Mouse (Mus musculus) left cerebral cortex, adult 9 months (tissue): ENCODE data around the gene Rffl.
"Not testable (repeated sequence)": the region's sequence is repeated elsewhere in the genome, so short reads cannot be mapped to it uniquely, and the experiment has no call there.

Experiments
- DNase-seq, 2 experiments: peaks; one replicate each; pipeline ENCODE4 v3.0.0; 2022; ENCODE audit warnings: low spot score in 2 of 2

Gene Rffl

DNA sequence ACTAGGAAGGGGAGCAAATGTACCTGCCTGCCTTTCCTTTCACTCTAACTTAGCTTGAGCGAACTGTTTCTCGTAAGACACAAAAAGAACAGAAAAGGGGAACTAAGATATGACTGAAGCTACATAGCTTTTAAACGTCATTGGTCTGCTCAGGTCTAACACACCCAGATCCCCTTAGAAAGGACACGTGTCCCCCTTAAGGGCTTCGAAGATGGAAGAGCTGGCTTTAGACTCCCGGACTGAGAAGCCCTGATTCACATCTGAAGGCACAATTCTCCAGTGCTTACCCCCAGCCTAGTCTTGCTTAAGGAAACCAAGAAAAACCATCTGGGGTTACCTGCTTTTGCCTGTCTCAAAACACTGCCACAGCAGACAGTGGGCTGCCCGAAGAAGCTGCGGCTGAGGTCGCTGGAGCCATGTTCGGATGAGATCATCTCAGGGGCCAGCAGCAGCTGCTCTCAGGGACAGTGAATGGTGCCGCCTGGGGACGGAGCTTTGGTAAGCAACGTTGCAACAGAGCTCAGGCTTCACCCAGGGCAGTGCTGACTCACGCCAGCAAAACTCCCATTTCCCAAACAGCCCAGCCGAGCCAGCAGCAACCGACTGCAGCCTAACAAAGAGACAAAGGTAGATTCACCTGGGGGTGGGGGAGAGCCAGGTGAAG lies 25.5 kb downstream of the Rffl start:
- peak in 1 of 2 experiments; percentile 67 for DNase-seq

DNA sequence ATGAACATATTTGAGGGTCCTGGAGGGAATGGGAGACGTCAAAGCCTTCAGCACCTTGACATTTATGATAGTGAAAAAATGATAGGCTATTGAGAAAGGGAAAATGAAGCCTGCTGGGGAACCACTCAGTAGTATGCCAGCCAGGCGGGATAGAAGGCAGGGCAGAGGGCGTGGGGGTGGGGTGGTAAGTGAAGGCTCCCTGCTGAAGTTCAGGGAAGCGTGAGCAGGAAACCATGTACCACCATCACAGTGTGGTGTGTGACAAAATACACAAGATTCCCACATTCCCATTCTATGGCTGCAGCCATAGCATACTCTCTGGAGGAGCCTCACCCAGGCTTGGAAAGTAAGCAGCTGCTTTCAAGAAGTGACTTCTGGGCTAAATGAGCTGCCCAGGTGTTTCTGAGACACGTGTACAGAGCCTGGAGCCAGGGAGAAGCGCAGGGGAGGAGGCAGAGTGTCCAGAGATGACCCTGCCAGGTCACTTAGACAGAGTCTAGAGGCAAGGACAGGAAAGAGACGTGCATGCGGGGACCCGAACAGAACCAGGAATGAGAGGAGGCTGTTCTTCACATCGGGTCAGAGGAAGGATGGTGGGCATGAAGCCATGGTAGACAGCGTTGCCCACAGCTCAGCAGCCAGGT lies 26.1 kb downstream of the Rffl start:
- no peak for DNase-seq

DNA sequence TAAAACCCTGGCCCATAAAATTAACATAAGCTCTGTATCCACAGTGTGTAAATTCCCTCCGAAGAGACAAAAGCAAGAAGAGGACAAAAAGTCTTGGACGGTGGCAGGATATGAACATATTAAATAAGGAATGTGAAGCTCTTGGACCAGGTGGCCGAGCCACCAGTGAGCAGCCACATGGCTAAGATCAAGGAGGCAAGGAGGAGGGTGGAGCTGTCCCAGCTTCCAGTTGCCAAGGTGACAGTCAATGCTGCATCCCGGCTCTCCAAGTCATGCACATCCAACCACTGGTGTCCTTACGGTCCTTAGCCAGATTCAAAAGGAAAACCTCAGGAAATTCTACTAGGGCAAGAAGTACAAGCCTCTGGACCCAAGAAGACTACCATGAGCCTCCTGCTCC lies 32.5 kb downstream of the Rffl start:
- no peak for DNase-seq

DNA sequence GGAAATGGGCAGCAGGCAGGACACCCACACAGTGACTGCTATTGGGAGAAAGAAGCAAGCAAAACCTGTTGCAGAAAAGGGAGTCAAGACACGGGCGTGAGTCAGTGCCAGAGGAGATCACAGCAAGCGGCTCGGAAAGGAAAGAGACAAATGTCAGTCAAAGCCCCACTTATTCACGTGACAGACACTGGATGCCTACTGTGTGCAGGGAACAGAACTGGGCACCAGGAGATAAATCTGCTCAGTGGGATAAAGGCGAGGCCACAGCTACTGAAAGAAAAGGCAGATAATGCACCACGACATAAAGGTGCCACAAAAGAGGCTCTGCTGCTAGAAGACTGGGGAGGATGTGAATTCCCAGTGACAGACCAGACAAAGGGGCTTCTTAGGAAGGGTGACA lies 33.2 kb downstream of the Rffl start:
- no peak for DNase-seq

DNA sequence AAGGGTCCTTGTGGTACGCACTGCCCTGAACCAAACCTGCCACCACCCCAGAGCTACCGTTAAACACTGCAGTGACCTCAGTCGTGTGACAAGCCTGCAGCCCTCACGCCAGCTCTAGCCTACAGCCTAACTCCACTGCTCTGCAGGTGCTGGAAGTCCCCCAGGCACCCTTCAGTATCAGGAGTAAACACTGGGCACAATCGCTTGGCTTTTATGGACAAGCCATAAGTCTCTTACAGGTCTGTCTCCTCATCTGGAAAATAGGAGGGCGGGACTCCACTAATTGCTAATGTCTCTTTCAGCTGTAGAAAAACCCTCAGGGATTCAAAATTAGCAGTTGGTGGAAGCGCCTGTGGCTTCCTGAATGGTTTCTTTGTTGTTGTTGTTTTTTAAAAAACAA lies 33.8 kb downstream of the Rffl start:
- DNase-seq: no peak

DNA sequence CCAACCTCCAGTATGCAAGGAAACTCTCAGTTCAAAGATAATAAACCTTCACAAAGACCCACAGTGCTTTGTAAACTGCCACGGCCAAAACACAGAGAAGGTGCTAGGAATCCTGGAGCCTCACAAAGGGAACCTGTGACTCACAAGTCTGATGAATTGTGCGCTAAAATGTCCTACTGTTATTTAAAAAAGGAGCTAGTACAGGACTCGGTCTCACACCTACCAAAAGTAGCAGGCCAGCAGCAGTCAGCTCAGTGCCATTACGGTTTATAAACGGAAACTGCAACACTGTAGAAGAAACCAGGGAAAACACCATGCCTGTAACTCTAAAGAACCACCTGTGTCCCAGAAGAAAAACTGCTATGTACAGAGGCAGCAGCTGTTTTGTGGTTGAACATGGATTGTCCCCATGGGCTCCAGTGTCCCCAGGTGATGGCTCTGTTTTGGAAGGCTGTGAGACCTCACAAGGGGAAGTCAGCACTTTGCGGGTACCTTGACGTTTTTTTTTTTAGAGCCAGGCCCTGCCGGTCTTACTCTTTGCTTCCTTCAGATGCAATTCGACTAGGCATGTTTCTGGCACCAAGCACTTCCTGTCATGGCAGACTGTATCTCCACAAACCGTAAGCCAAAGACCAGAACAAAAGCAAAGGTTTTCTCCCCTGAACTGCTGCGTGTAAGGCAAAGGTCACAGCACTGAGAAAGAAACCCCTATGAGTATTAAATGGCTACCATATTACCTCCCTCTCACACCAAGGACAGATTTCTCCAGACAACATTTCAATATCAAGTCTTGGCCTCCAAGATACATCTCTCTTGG lies 35.2 kb downstream of the Rffl start:
- no peak for DNase-seq

DNA sequence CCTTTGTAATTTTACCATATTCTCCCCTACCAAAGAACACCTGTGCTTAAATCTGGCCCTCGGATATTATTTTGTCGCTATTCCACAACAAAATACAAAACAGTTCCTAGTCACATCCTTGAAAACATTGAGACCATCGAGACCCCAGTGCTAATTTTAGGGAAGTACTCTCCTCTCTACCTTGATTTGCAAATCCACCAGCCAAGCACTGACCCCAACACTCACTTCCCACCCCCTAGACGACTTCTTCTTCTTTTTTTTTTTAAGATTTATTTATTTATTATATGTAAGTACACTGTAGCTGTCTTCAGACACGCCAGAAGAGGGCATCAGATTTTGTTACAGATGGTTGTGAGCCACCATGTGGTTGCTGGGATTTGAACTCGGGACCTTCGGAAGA lies 36.7 kb downstream of the Rffl start:
- not testable (repeated sequence) for DNase-seq

DNA sequence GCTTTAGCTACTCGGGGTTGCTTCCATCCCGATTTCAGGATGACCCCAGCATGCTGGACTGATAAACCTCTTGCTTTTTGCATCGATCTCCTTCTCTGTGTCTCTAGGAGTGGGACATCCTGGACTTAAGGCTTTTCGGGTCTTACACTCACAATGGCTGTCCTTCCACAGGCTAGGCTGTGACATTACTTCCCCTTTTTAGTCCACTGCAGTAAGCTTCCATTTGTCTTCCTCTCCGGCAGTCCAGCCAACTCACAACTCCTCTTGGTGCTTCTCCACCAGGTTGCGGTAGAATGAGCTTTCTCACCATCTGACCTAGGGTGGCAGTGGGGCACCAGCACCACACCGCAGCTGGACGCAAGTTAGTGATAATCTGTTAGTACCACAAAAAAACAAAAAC lies 37.1 kb downstream of the Rffl start:
- DNase-seq: no peak

DNA sequence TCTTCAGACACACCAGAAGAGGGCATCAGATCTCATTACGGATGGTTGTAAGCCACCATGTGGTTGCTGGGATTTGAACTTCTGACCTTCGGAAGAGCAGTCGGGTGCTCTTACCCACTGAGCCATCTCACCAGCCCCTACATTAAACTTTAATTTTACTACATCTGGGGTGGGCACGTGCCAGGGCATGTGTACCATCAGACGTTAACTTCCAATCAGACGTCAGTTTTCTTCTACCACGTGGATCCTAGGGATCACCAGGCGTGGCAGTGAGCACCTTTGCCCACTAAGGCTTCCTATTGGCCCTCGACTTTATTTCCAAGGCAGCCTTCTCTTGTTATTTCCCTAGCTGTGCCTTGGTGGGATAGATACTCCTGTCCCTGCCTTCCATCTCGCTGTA lies 38.6 kb downstream of the Rffl start:
- not testable (repeated sequence) for DNase-seq

DNA sequence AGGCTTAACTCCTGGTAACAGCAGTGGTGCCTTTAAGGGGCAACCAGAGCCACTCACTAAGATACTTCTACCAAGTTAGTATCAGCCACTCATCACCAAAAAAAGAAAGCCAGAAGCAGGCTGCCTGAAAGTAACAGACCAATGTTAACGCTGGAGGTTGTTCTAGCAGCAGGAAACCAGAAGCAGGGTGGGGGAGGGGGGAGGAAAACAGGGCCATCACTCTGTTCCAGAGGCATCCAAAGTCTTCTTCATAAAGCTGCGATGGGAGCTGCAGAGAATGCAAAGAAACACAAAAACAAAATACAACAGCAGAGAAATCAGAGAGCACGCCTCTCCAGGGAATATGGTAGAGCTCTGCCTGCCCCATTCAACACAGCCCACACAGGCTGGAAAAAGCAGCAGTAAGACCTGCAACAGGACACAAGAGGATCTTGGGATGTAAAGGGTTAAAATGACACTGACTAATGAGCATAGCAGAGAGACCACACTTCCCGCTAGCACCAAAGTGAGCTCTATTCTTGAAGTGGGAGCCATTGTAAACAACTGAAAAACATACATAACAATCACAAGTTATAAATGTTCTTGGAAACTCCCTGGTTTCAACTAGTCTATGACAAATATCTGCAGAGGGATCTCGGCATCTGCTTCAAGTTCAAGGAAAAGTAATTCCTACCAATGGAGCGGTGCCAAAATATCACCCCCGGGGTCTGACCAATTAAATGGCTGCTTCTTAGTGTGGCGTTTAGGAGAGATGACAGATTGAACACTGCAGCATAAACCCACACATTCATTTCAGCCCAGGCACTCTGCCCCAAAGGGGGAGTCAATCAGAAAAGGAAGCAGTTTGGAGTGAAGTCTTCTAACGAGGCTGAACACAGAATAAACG lies 39.8 kb downstream of the Rffl start:
- DNase-seq: no peak

DNA sequence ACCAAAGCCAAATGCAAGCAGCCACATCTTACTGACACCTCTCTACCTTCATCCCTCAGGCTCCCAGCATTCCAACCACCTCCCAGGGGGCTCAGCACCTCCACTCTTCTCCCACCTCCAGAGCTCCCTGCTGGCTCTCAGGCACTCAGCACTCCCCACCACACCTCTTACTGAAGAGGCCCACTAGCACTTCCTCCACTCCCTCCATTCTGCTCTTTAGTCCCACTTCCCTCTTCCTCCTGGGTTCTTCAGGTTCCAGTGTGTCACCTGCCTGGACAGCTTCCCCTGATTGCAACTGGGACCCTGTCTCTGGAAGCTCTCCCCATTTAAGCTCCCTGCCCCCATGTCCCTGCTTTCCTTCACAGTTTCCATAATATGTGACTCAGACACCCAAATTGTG lies 44.2 kb downstream of the Rffl start:
- DNase-seq: no peak

DNA sequence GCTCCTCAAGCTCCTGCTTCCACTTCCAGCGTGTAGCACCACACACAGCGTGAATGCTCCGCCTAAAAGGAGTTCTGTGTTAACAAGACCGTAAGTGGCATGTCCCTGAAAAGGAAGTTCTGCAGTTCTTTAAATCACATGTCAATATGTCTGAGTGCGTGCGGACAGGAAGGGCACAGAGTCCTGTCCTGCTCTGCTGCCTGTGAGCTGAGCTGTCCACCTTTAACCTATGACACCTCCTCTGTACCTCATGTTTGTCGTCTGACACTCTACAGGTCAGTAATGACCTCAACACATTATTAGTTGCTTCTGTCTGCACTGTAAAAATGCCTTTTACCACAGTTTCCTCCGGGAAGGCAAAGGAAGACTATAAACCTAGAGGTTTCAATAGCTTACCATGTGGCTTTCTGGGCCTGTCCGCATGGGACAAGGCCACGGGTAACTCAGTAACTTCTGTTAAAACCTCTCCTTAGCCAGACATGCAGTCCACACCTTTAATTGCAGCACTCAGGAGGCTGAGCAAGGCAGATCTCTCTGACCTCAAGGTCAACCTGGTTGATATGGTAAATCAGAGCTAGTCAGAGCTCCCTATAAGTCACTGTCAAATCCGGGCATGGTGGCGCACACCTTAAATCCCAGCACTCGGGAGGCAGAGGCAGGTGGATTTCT lies 50.1 kb downstream of the Rffl start:
- DNase-seq: no peak

DNA sequence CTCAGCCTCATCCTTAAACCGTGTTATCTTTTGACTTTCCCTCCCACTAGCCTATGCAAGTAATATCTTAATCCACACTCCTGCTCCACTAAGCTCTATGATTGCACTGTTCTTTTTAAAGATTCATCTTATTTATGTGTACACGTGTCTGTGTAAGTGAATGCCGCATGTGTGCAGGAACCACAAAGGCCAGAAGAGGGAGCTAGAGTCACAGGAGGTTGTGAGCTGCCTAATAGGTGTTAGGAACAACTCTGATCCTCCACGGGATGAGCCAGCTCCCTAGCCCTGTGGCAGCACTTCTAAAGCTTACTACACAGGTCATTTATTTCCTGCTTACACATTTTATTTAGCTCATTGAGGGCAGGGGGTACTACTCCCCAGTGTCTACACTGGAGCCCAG lies 51.7 kb downstream of the Rffl start:
- peak in 1 of 2 experiments; percentile 39 for DNase-seq

DNA sequence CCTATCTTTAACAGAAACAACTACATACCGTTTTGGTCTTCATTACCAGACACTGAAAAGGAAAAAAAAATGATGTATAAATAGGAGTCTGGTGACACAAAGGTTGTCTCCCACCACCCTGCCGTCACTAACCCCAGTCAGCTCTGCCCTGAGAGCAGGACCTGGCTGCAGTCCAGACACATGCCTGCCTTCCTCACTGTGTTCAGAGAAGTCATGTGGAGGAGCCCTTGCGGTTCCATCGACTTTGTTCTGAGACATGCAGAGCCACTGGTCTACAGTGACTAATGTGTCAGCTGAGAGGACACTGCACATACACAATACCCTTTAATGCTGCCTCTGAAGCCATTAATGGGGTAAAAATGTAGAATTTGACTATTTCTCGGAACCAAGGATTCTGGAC lies 62.5 kb downstream of the Rffl start:
- DNase-seq: no peak

DNA sequence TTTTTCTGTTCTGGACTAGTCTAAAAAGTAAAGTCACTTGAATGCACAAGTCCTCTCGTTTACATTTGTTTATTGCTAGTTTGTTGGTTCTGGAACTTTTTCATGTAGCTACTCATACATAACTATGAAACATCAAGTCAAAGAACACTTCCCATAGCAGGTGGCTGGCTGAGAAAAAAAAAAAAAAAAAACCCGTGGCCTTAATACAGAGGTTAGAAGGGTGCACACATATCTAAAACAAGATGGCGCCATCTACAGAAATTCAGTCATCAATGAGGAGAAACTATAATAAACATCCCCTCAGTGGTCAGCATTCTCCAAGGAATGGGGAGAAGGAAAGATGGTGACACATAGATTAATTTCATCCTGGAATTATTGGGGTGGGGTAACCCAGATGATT lies 63.6 kb downstream of the Rffl start:
- no peak for DNase-seq

DNA sequence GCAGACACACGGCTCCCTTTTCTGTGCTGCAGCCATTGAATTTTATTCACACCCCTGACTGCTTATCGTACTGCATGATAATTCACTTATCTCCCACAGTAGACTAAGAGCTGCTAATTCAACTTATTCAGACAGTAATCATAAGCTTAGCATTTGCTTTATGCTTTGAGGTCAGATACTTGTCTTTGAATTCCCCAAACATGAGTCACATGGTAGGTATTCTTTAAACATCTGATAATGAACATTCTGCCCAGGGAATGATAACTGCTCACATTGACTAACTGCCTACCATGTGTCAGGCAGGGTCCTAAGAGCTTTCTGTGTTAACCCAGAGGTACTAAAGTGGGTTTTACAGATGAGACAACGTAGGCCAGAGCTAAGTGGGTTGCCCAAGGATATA lies 64.4 kb downstream of the Rffl start:
- DNase-seq: no peak

DNA sequence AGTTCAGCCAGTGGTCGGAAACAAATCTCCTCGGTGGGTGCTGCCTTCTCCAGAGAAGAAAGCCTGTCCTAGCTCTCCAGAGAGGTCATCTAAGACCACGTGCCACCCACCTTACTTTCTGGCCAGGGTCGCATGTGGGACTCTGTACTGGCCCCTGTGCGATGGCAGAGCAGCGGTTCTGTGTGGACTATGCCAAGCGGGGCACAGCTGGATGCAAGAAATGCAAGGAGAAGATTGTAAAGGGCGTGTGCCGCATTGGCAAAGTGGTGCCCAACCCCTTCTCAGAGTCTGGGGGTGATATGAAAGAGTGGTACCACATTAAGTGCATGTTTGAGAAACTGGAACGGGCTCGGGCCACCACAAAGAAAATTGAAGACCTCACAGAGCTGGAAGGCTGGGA lies 87.6 kb downstream of the Rffl start:
- no peak for DNase-seq

DNA sequence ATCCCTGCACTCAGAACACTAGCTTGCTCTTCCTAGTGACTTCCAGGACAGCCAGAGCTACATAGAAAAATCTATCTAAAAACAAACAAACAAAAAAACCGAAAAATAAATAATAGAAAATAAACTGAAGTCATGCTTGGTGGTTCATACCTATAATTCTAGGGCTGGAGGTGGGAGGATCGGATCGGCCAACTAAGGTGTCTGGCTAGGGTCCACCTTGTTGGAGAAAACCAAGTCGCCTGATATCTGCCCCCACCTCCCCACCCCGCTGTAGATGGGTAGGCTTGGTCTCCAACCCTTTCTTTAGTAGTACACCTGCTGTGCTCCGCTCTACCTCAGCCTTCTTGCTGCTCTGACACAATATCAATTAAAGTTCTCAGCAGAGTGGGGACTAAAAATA lies 88.8 kb downstream of the Rffl start:
- no peak for DNase-seq

DNA sequence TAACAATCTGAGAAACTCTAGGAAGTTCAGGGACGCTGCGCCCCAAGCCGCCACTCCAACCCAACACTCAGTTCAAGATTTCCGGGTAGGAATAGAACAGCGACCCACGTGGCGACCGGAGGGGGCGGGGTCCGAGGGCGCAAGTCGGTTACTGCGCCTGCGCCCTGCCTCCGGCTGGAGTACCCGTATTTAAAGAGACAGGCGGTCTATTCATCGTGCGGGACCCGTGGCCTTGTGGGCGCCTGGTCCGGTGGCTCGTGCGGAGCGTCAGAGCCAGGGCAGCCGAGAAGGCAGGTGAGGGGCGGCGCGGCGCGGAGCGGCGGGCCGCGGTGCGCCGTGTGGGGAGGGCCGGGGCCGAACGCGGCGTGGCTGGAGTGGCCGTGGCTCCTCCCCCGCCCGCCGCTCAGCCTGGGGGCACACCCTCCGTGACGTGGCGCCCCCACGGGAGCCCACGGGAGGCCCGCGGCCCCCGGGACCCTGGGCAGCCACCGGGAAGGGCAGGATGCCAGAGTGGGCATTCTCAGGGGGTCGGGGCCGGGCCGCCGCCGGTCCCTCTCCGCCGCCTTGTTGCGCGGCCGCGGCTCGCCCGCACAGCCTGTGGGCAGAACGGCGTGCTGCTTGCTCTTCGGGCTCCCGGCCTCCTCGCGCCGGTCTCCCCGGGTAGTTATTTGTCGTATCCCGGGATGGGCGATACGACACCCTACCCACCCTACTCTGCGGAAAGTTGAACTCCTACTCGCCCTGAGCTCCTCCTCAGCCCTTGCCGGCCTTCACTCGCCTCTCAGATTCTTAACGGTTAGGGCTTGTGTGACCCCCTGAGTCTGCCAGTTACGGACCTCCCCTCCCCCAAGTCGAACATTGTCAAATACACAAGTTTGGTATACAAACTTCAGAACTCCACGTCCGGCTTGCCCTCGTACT lies 89.8 kb downstream of the Rffl start, which contains the start of gene Lig3:
TSS of gene Lig3 (plus strand) at position 126 of the 921 bp plus-strand sequence.
- DNase-seq: peak; percentile 78 to 95

DNA sequence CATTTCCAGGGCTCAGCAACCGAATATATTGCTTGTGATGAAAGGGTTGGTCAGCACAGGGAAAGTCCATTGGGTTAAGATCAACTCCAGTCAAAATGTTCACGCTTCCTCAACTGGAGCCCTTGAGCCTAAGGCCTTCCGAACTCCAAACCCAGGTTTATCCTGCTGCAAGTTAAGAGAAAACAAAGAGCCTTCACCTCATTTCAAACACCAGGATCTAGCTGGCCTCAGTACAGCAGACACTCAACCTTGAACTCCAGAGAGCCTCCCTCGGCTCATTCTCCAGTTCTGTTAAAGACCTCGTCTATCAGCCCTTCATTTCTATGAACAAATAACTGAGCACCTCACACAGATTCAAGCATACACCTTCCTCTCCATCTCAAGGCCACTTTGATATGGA lies 90.9 kb downstream of the Rffl start:
- DNase-seq: no peak
